Mouse (Mus musculus) C2C12 (cell line): ENCODE data around the gene Acot3.

Source experiments
- CEBPB ChIP-seq: IDR thresholded peaks from one replicate; pipeline ENCODE4 v1.6.1; 2011; ENCODE audit warnings: low read depth, mild to moderate bottlenecking, control low read depth, moderate library complexity
- CTCF ChIP-seq: IDR thresholded peaks from one replicate; pipeline ENCODE4 v1.5.1; 2011; ENCODE audit not compliant: control insufficient read depth, insufficient read depth, insufficient read length
- MYOD1 ChIP-seq: IDR thresholded peaks from one replicate; pipeline ENCODE4 v1.6.1; 2011; ENCODE audit warnings: low read depth; ENCODE audit not compliant: control insufficient read depth, insufficient read length

GRCm38 (mm10) chr12:84060946-84061345 lies 9.0 kb downstream of the Acot3 start:
- TF ChIP-seq CTCF (no peak), CEBPB (no peak), MYOD1 (no peak)
